Mouse (Mus musculus) olfactory bulb, adult 2 months (tissue): ENCODE measurements at regions not wholly inside any gene's neighbourhood (a gene's known extent, or its start where the extent isn't known, plus 50 kb on each side); places are given as distances from the start of the nearest gene placed in this dataset.

Experiments
- CTCF ChIP-seq: fragments of 200-500 bp; IDR thresholded peaks from 2 replicates; pipeline ENCODE4 v1.5.1; 2012; ENCODE audit warnings: low read depth, mild to moderate bottlenecking, low read length, moderate library complexity; ENCODE audit not compliant: insufficient read depth
- POLR2A ChIP-seq: fragments of 200-500 bp; IDR thresholded peaks from 2 replicates; pipeline ENCODE4 v1.6.1; 2012; ENCODE audit warnings: mild to moderate bottlenecking, low read depth, low read length, moderate library complexity; ENCODE audit not compliant: insufficient read depth

DNA sequence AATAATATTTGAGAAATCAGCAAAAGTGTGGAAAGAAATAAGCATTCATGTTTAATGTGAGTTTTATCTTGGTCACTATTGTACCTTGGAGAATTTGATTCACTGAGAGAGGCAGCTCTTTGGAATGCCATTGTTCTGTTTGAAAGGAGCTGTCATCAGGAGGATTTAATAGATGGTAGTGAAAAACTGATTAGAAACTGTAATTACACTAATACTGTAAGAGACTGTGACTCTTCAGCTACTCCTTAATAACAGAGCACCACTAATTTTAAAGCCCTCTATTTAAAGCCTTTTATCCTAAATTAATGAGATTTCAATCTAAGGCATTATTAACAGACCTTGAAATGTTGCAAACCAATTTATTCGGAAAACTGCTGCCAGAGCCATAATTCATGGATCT is 126.1 kb upstream of the Rspo3 start:
- TF ChIP-seq CTCF = no peak
- no peak for TF ChIP-seq POLR2A
